Mouse (Mus musculus): ENCODE measurements around the gene Arhgef2. TPM values are rescaled to one million over a fixed set of nuclear protein-coding genes. Genes with fewer than 3 reads are reported as not detected.
"Not testable (repeated sequence)": the region's sequence is repeated elsewhere in the genome, so short reads cannot be mapped to it uniquely, and the experiment has no call there.

Gene Arhgef2
- polyA plus RNA-seq, 1 experiment from 2014 or later = 97.9 TPM

- 91% methylated on average over 10 of the region's 10 CpGs for WGBS
- Histone ChIP-seq H3K4me2 (replicated peaks) (no peak overlapping the region), H3K27ac (replicated peaks) (no peak overlapping the region), H3K9me3 (replicated peaks) (no peaks in the 10 kb centered on the region), H3K27me3 (no peaks in the 10 kb centered on the region), H3K9ac (no peak overlapping the region), H3K4me3 (replicated peaks) (no peak overlapping the region), H3K4me1 (no peaks in the 10 kb centered on the region), H3K36me3 (peaks cover 52% of the 10 kb centered on the region)
- no peak for ATAC-seq (ENCODE audit: insufficient number of reproducible peaks, low FRiP score, low TSS enrichment, low read depth)
Observed at GRCm38 (mm10) chr3:88570341-88570740, 35.4 kb upstream of the Arhgef2 start.

DNA sequence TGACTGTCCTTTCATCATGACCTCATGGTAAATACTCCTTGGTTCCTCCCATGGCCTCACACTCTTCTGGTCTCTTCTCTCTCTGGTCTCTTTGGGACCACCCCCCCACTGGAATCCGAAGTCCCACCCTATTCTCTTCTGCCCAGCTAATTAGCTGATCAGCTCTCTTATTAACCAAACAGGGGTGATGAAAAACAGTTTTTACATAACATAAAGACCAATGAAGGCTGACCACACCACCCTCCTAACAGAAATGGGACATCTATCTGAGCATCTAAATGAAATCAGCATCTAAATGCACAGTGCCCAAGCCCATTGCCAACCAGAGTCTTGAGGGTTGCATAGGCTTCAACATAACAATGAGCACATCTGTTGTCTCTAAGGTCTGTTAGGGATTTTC is 33.9 kb upstream of the Arhgef2 start:
- WGBS = 84% methylated on average over 1 of the region's 1 CpGs
- Histone ChIP-seq H3K9ac (no peak overlapping the region), H3K36me3 (peaks cover 36% of the 10 kb centered on the region), H3K4me2 (replicated peaks) (no peak overlapping the region), H3K27me3 (no peaks in the 10 kb centered on the region), H3K4me3 (replicated peaks) (no peak overlapping the region), H3K27ac (replicated peaks) (no peak overlapping the region), H3K4me1 (no peaks in the 10 kb centered on the region), H3K9me3 (replicated peaks) (no peaks in the 10 kb centered on the region)
- no peak for ATAC-seq (ENCODE audit: insufficient number of reproducible peaks, low FRiP score, low TSS enrichment, low read depth)

DNA sequence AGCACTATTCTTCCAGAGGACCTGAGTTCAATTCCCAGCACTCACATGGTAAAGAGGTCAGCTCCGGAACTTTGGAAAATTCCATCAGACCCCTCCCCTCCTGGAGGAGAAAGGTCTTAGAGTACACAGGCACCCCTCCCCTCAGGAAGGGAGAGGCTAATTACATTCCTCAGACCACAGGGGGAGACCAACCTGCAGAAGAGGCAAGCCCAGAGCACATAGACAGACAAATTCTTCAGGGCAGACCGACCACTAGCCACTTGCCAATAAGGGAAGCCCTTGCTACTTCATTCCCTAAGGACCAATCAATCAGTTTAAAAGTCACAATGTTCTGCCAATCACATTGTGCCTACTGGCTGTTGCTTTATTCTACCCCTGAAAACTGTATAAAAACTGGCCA is 32.9 kb upstream of the Arhgef2 start:
- Histone ChIP-seq H3K9ac (no peak overlapping the region), H3K9me3 (replicated peaks) (no peaks in the 10 kb centered on the region), H3K4me1 (no peaks in the 10 kb centered on the region), H3K27ac (replicated peaks) (no peak overlapping the region), H3K36me3 (peaks cover 27% of the 10 kb centered on the region), H3K4me2 (replicated peaks) (no peak overlapping the region), H3K4me3 (replicated peaks) (no peak overlapping the region), H3K27me3 (no peaks in the 10 kb centered on the region)
- 75% methylated on average over 2 of the region's 2 CpGs for WGBS
- ATAC-seq (ENCODE audit: insufficient number of reproducible peaks, low FRiP score, low TSS enrichment, low read depth) = no peak

DNA sequence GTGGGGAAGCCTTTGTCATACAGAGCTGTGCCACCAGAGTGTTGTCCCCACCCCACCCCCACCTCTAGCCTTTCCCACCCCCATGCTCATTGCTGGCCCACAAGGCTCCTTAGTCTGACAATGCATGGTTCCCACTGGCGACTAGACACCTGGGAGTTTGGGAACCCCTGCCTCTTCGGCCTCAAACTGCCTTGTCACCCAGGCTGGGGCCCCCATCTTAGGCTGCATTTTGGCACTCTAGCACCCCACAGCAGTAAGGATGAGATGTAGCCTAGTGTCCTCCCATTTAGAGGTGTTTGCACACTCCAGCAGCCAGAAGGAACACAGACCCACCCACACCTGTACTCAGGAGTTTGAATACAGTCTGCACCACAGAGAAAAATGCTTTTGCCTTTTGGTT is 32.0 kb upstream of the Arhgef2 start:
- H3K9ac ChIP-seq = no peak overlapping the region
- no peak overlapping the region for H3K4me3 ChIP-seq (replicated peaks)
- peaks cover under 1% of the 10 kb centered on the region; the same call in 1 of the 2 replicates for H3K4me1 ChIP-seq
- 74% methylated on average over 2 of the region's 2 CpGs for WGBS
- H3K27ac ChIP-seq (replicated peaks) = no peak overlapping the region
- no peak for ATAC-seq (ENCODE audit: insufficient number of reproducible peaks, low FRiP score, low TSS enrichment, low read depth)
- H3K36me3 ChIP-seq = peaks cover 17% of the 10 kb centered on the region
- no peak overlapping the region for H3K4me2 ChIP-seq (replicated peaks)
- no peaks in the 10 kb centered on the region for H3K9me3 ChIP-seq (replicated peaks)
- no peaks in the 10 kb centered on the region for H3K27me3 ChIP-seq

DNA sequence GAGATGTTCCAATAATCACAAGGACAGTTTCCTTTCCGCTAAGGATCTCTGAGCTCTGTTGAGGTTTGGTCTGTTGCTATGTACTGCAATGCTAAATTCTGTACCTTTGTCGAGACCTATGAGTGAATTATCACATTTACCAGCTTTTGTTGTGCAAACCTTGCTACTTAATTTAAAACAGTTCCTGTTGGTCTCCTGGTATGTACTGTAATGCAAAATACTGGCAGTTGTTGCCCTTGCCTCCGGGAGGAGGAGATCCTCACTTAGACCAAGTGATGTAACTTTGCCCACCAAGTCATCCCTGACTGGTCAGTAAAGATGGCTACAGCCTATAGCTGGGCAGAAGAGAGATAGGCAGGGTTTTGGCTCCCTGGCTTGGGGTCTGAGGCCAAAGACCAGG is 30.2 kb upstream of the Arhgef2 start, which contains the start of gene Ssr2:
Gene Ssr2, plus strand, starts transcription at position 337 of the 400 bp plus-strand sequence.
- no peaks in the 10 kb centered on the region for H3K9me3 ChIP-seq (replicated peaks)
- no peak within 1 kb of the TSS for H3K9ac ChIP-seq
- no peak within 1 kb of the TSS for H3K27ac ChIP-seq (replicated peaks)
- H3K4me1 ChIP-seq = peaks cover 12% of the 10 kb centered on the region
- no peaks in the 10 kb centered on the region for H3K36me3 ChIP-seq
- no peaks in the 10 kb centered on the region for H3K27me3 ChIP-seq
- no peak within 1 kb of the TSS for H3K4me3 ChIP-seq (replicated peaks)
- ATAC-seq (ENCODE audit: insufficient number of reproducible peaks, low FRiP score, low TSS enrichment, low read depth) = no peak
- H3K4me2 ChIP-seq (replicated peaks) = no peak within 1 kb of the TSS
- WGBS = 79% methylated on average over 3 of the region's 3 CpGs

DNA sequence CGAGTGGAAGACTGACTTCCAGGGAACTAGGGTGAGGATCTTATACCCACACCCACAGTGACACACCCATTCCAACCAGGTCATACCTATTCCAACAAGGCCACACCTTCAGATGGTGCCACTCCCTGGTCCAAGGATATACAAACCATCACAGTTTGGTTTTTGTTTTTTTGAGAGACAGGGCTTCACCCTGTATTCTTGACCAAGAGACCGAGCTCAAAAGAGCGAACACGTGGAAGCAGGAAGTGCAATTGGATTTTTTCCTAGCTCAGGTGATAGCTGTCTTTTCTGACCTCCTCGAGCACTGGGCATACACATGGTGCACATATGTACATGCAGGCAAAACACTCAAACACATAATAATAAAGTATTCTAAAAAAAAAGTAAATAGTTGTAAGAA is 27.9 kb upstream of the Arhgef2 start:
- not testable (repeated sequence) for H3K36me3 ChIP-seq; H3K27me3 ChIP-seq; H3K27ac ChIP-seq (replicated peaks); H3K9me3 ChIP-seq (replicated peaks); H3K9ac ChIP-seq; ATAC-seq (ENCODE audit: insufficient number of reproducible peaks, low FRiP score, low TSS enrichment, low read depth); H3K4me3 ChIP-seq (replicated peaks); H3K4me2 ChIP-seq (replicated peaks)
- WGBS = 77% methylated on average over 5 of the region's 5 CpGs
- peaks cover 18% of the 10 kb centered on the region for H3K4me1 ChIP-seq

GRCm38 (mm10) chr3:88578498-88579424 is 27.0 kb upstream of the Arhgef2 start:
- 48% methylated on average over 8 of the region's 8 CpGs for WGBS
- peak overlapping the region; percentile 68 for H3K4me2 ChIP-seq (replicated peaks)

GRCm38 (mm10) chr3:88579454-88580117 is 26.2 kb upstream of the Arhgef2 start:
- peak overlapping the region; percentile 90 for H3K4me3 ChIP-seq (replicated peaks)
- H3K27me3 ChIP-seq = no peaks in the 10 kb centered on the region
- H3K4me1 ChIP-seq = peaks cover 20% of the 10 kb centered on the region
- peak overlapping the region; percentile 68 for H3K4me2 ChIP-seq (replicated peaks)
- peaks cover 16% of the 10 kb centered on the region; the same call in 1 of the 2 replicates for H3K36me3 ChIP-seq
- under 1% methylated on average over 34 of the region's 34 CpGs for WGBS
- peak overlapping the region; percentile 97 for H3K9ac ChIP-seq
- peak overlapping the region; percentile 61; the same call in 1 of the 2 replicates for H3K27ac ChIP-seq (replicated peaks)
- no peaks in the 10 kb centered on the region for H3K9me3 ChIP-seq (replicated peaks)
- peak; percentile 80 for ATAC-seq (ENCODE audit: insufficient number of reproducible peaks, low FRiP score, low TSS enrichment, low read depth)

More at GRCm38 (mm10) chr3:88578498-88579424, 27.0 kb upstream of the Arhgef2 start:
- peak overlapping the region; percentile 90 for H3K4me3 ChIP-seq (replicated peaks)
- peaks cover 20% of the 10 kb centered on the region for H3K4me1 ChIP-seq
- ATAC-seq (ENCODE audit: insufficient number of reproducible peaks, low FRiP score, low TSS enrichment, low read depth) = no peak
- H3K9ac ChIP-seq = no peak overlapping the region
- no peak overlapping the region for H3K27ac ChIP-seq (replicated peaks)
- no peaks in the 10 kb centered on the region for H3K9me3 ChIP-seq (replicated peaks)
- H3K27me3 ChIP-seq = no peaks in the 10 kb centered on the region
- peaks cover 12% of the 10 kb centered on the region; the same call in 1 of the 2 replicates for H3K36me3 ChIP-seq

DNA sequence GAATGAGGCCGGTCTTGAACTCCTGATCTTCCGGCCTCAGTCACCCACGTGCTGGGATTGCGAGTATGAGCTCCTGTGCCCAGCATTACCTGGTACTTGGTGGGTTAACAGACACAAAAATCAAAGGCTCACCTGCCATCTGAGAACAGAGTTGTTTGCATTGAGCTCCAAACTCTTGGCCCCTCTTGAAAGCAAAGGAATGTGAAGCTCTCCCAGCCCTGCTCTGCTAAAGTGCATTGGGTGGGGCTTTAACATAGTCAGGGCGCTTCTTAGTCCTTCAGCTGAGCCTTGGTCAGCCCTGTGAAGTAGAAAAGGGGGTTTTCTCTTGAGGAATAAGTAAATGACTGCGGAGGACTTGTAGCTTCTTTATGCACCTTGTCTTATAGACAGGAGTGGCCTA is 20.0 kb upstream of the Arhgef2 start:
- Histone ChIP-seq H3K4me3 (replicated peaks) (no peak overlapping the region), H3K4me2 (replicated peaks) (no peak overlapping the region), H3K4me1 (peaks cover 13% of the 10 kb centered on the region), H3K9ac (no peak overlapping the region), H3K36me3 (peaks cover 52% of the 10 kb centered on the region), H3K9me3 (replicated peaks) (no peaks in the 10 kb centered on the region), H3K27me3 (no peaks in the 10 kb centered on the region), H3K27ac (replicated peaks) (no peak overlapping the region)
- ATAC-seq (ENCODE audit: insufficient number of reproducible peaks, low FRiP score, low TSS enrichment, low read depth) = no peak
- 96% methylated on average over 6 of the region's 6 CpGs for WGBS

DNA sequence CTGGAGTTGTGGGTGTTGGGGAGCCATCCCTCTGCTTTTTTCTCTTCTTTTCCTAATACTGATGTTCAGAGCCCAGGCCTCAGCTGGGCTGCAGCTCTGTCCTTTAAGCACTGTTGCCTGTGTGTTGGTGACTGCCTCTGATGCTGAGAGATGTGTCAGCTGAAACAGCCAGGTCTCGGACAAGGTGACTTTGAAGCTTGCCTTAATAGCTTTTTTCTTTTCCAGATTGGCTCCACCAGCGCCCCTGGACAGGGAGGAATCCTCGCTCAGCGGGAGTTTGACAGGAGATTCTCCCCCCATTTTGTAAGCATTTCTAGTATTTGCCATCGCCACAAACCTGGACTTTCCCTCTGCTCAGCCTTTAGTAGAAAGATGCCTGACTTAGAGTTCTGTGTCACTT is 19.1 kb upstream of the Arhgef2 start:
- ATAC-seq (ENCODE audit: insufficient number of reproducible peaks, low FRiP score, low TSS enrichment, low read depth) = no peak
- no peak overlapping the region for H3K4me3 ChIP-seq (replicated peaks)
- H3K27ac ChIP-seq (replicated peaks) = no peak overlapping the region
- no peak overlapping the region for H3K9ac ChIP-seq
- peaks cover 17% of the 10 kb centered on the region for H3K4me1 ChIP-seq
- WGBS = 90% methylated on average over 5 of the region's 5 CpGs
- H3K9me3 ChIP-seq (replicated peaks) = no peaks in the 10 kb centered on the region
- H3K27me3 ChIP-seq = no peaks in the 10 kb centered on the region
- H3K4me2 ChIP-seq (replicated peaks) = no peak overlapping the region
- H3K36me3 ChIP-seq = peaks cover 52% of the 10 kb centered on the region

DNA sequence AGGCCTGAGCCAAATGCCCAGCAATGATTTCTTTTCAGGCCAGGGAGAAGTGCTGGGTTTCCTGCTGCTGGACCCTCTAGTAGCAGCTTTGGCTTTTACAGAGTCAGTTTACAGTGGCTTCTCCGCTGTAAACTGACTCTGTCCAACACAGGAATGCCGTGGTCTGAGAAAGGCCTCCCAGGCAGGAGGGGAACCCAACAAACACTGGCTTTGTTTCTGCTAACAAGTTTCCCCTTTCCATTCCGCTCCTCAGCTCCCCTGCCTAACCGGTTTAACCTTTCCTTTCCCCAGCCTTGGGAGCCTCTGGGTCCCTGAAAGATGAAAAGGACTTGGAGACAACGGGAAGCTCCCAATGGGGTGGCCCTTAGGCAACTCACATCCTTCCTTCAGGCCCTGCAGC is 15.5 kb upstream of the Arhgef2 start:
- WGBS = 7% methylated on average over 5 of the region's 5 CpGs
- no peak for ATAC-seq (ENCODE audit: insufficient number of reproducible peaks, low FRiP score, low TSS enrichment, low read depth)
- Histone ChIP-seq H3K9me3 (replicated peaks) (no peaks in the 10 kb centered on the region), H3K4me3 (replicated peaks) (no peak overlapping the region), H3K27ac (replicated peaks) (peak overlapping the region; percentile 60), H3K36me3 (peaks cover 36% of the 10 kb centered on the region), H3K4me1 (peaks cover 35% of the 10 kb centered on the region), H3K27me3 (no peaks in the 10 kb centered on the region), H3K9ac (no peak overlapping the region), H3K4me2 (replicated peaks) (no peak overlapping the region)

Measured in embryonic facial prominence, embryonic 15.5 days (tissue).